Mouse (Mus musculus) C2C12 (cell line): Measurements from ENCODE around the gene Gse1.

Experiments used
- CEBPB ChIP-seq: IDR thresholded peaks from one replicate; pipeline ENCODE4 v1.6.1; 2011; ENCODE audit warnings: low read depth, mild to moderate bottlenecking, control low read depth, moderate library complexity
- CTCF ChIP-seq: IDR thresholded peaks from one replicate; pipeline ENCODE4 v1.5.1; 2011; ENCODE audit not compliant: control insufficient read depth, insufficient read depth, insufficient read length
- MAX ChIP-seq: IDR thresholded peaks from one replicate; pipeline ENCODE4 v1.6.1; 2011; ENCODE audit warnings: mild to moderate bottlenecking, control low read depth

DNA sequence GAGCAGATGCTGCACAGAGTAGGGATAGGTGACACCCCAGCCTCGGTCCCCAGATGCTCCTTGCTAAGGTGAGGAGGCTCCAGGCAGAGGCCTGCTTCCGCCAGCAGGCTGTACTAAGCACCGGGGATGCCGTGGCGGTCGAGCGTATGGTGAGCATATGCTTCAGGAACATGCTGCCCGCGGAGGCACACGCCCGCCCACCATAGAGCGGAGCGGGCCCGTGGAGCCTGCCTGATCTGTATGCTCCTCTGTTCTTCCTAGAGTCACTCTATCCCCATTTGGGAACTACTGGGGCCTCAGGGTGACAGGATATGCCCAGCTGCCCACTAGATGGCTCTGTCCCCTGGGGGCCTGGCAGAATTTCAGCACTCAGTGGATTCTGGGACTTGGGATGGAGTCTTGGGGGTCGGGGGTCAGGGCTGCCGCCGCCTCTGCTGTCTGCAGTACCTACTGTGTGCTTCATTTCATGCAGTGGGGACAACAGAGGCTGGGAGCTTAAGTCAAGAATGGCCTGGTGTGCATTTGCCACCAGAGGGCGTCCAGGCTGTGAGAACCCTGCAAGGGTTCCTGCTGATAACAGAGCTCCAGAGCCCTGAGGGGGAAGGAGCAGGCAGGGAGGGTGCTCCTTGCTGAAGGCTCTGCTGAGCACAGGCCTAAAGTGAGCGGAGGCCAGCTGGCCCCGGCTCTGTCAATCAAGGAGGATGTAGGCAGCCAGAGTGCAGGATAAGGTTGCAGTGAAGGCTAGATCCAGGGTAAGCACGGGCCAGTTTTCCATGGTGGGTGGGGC lies 60.1 kb downstream of the Gse1 start:
- TF ChIP-seq CTCF: peak; percentile 56
- TF ChIP-seq CEBPB: no peak
- TF ChIP-seq MAX: no peak
